Mouse (Mus musculus): ENCODE results near the gene Mthfd1. TPM values are rescaled to one million over a fixed set of nuclear protein-coding genes. Genes with fewer than 3 reads are reported as not detected.

Gene Mthfd1
- polyA plus RNA-seq, 1 experiment: 33.2 TPM

DNA sequence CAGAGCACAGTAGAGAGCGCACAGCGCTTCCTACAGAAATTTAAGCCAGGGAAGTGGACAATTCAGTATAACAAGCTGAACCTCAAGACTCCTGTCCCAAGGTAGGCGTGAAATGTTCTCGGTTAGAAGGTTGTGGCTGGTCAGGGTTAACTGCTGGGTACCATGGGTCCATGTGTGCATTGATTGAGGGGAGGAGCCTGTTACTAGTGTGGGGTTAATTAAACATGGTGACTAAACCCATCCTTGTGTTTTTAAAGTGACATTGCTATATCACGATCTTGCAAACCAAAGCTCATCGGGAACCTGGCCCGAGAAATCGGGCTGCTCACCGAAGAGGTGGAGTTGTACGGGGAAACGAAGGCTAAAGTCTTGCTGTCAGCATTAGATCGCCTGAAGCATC lies 34.3 kb downstream of the Mthfd1 start:
- H3K4me3 ChIP-seq (ENCODE audit: insufficient read depth, low read length): no peak overlapping the region
- peaks cover 9% of the 10 kb centered on the region for H3K4me1 ChIP-seq (ENCODE audit: control insufficient read depth, insufficient read depth, low read length)
- H3K27ac ChIP-seq (ENCODE audit: insufficient read depth, low read length): no peak overlapping the region
- no peak for TF ChIP-seq POLR2A (IDR thresholded peaks at IDR 0.05; ENCODE audit: extremely low read depth, insufficient read depth, low read length)

DNA sequence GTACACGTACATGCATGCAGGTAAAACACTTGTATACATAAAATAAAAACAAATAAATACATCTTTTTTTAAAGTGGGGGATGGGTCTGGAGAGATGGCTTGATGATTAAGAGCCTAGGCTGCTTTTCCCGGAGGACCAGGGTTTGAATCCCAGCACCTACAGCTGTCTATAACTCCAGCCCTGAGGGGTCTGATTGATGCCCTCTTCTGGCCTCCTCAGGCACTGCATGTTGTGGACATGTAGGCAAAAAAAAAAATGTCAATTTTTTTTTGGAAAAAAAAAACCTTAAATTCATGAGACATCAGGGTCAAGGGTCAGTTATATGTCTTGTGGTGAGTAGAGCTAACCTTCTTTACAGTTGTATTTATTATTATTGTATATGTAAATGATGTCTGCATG lies 35.2 kb downstream of the Mthfd1 start:
- H3K4me3 ChIP-seq (ENCODE audit: insufficient read depth, low read length): no peak overlapping the region
- peaks cover 9% of the 10 kb centered on the region for H3K4me1 ChIP-seq (ENCODE audit: control insufficient read depth, insufficient read depth, low read length)
- no peak overlapping the region for H3K27ac ChIP-seq (ENCODE audit: insufficient read depth, low read length)
- TF ChIP-seq CTCF (IDR thresholded peaks at IDR 0.05; ENCODE audit: extremely low read depth, insufficient read depth, low read length) (no peak), POLR2A (IDR thresholded peaks at IDR 0.05; ENCODE audit: extremely low read depth, insufficient read depth, low read length) (no peak)

DNA sequence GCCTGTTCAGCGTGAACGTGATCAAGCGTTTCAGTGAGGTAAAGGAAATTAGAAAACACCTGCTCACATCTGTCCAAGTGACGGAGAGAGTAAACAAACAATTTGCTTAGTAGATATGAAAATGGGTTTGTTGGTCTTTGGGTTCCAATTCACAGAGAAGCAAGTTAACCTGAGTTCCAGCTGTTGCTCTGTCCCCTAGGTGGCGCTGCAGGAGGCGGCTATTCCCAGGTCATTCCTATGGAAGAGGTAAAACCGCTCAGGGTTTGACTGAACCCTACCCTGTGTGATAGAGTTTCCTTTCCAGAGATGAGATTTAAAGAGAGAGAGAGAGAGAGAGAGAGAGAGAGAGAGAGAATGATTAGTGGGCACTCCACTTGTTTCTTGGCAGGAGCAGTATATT lies 38.1 kb downstream of the Mthfd1 start:
- H3K27ac ChIP-seq (ENCODE audit: insufficient read depth, low read length): no peak overlapping the region
- H3K4me1 ChIP-seq (ENCODE audit: control insufficient read depth, insufficient read depth, low read length): peaks cover 3% of the 10 kb centered on the region; the same call in 1 of the 2 replicates
- H3K4me3 ChIP-seq (ENCODE audit: insufficient read depth, low read length): no peak overlapping the region
- TF ChIP-seq POLR2A (IDR thresholded peaks at IDR 0.05; ENCODE audit: extremely low read depth, insufficient read depth, low read length) (no peak), CTCF (IDR thresholded peaks at IDR 0.05; ENCODE audit: extremely low read depth, insufficient read depth, low read length) (peak; percentile 76)

DNA sequence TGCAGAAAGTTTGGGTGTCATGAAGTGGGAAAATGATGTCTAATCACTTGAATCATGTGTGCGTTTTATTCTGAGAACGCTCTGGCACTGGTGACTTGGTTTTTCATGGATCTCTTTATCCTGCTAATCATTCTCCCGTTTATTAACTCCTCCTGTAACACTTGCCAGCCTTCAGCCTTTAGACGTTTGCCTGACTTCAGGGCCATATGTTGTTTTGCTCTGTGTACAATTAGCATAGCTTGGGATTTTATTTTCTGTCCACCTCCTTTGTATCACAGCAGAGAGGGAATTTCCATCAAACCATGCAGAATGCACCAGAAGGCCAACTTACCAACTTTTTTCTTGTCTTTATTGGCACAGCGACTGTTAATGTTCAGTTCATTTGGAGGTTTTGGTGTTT lies 42.7 kb downstream of the Mthfd1 start:
- Histone ChIP-seq H3K4me3 (ENCODE audit: insufficient read depth, low read length) (no peak overlapping the region), H3K27ac (ENCODE audit: insufficient read depth, low read length) (no peak overlapping the region), H3K4me1 (ENCODE audit: control insufficient read depth, insufficient read depth, low read length) (peaks cover 3% of the 10 kb centered on the region)
- TF ChIP-seq POLR2A (IDR thresholded peaks at IDR 0.05; ENCODE audit: extremely low read depth, insufficient read depth, low read length) (no peak), CTCF (IDR thresholded peaks at IDR 0.05; ENCODE audit: extremely low read depth, insufficient read depth, low read length) (no peak)

DNA sequence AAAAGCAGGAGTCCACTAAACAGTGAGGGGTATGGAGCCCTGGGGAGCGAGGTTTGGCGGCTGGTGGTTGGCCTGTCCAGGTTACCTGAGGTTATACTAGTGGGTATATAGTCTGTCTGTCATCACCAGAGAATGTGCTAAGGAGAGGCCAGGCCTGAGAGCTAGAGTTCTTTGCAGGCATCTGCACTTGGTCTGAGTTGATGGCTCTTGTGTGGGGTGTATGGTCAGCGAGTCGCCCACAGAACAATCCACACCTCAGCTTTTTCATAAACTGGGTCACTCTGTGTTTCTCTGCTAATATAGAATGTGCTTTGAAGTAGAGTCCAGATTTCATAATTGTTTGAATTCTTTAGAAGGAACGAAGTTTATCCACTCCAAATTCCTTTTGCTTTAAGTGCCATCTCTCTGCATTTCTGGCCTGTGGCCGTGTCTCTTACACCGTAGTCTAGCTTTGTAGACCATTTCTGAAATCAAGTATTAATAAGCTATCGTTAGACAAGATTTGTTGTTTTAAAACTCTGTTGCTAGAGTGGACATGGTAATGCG lies 44.3 kb downstream of the Mthfd1 start:
- H3K27ac ChIP-seq (ENCODE audit: insufficient read depth, low read length): no peak overlapping the region
- TF ChIP-seq POLR2A (IDR thresholded peaks at IDR 0.05; ENCODE audit: extremely low read depth, insufficient read depth, low read length): no peak
- no peak for TF ChIP-seq CTCF (IDR thresholded peaks at IDR 0.05; ENCODE audit: extremely low read depth, insufficient read depth, low read length)
- peaks cover 5% of the 10 kb centered on the region for H3K4me1 ChIP-seq (ENCODE audit: control insufficient read depth, insufficient read depth, low read length)
- H3K4me3 ChIP-seq (ENCODE audit: insufficient read depth, low read length): no peak overlapping the region

DNA sequence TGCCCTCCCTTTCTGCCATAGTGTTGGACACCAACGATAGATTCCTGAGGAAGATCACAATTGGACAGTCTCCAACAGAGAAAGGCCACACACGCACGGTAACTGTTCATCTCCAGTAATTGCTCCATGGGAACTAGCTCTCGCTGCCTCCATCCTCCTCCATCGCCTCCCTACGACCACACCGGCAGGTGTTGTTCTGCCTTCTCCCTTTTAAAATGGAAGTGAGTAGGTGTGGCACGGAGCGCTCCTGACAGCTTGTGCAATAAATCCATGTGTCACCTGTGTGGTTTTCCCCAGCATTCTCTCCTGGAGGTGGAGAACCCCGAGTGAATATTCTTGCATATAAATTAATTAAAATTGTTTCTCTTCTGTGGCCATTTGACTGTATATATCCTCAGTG lies 45.3 kb downstream of the Mthfd1 start:
- Histone ChIP-seq H3K27ac (ENCODE audit: insufficient read depth, low read length) (no peak overlapping the region), H3K4me3 (ENCODE audit: insufficient read depth, low read length) (no peak overlapping the region), H3K4me1 (ENCODE audit: control insufficient read depth, insufficient read depth, low read length) (peaks cover 5% of the 10 kb centered on the region)
- no peak for TF ChIP-seq POLR2A (IDR thresholded peaks at IDR 0.05; ENCODE audit: extremely low read depth, insufficient read depth, low read length)
- no peak for TF ChIP-seq CTCF (IDR thresholded peaks at IDR 0.05; ENCODE audit: extremely low read depth, insufficient read depth, low read length)

DNA sequence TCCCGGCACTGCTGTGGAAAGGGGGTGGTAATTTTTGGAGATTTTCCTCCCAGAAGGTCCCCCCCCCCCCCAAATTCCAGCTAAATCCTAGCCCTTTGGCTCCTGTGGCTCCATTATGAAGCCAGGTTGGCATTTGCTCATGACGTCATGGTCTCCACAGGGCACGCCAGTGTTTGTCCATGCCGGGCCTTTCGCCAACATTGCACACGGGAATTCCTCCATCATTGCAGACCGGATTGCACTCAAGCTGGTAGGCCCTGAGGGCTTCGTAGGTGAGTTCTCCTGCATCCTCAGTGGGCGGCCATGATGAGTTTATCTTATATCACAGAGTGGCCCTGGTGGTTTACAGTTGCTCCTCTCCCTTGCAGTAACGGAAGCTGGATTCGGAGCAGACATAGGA lies 48.4 kb downstream of the Mthfd1 start:
- no peak overlapping the region for H3K27ac ChIP-seq (ENCODE audit: insufficient read depth, low read length)
- no peak for TF ChIP-seq POLR2A (IDR thresholded peaks at IDR 0.05; ENCODE audit: extremely low read depth, insufficient read depth, low read length)
- no peak for TF ChIP-seq CTCF (IDR thresholded peaks at IDR 0.05; ENCODE audit: extremely low read depth, insufficient read depth, low read length)
- H3K4me1 ChIP-seq (ENCODE audit: control insufficient read depth, insufficient read depth, low read length): peaks cover 11% of the 10 kb centered on the region
- H3K4me3 ChIP-seq (ENCODE audit: insufficient read depth, low read length): no peak overlapping the region

DNA sequence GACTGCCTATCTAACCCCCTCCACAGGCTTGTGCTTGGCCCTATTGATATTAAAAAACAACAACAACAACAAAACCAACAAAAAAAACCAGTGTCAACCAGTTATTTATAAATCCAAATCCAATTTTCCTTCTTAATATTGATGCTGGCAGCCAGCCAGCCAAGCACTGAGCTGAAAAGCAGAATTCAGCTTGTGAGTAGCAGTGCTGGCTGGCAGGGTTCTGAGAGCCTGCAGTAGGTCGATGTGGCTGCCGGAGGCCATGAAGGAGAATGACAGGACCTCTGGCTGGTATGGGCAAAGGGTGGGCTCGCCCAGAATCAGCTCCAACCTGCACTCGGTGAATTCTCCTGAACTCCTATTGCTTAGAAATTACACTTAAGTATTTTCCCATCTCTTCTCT lies 49.1 kb downstream of the Mthfd1 start:
- H3K27ac ChIP-seq (ENCODE audit: insufficient read depth, low read length): no peak overlapping the region
- TF ChIP-seq POLR2A (IDR thresholded peaks at IDR 0.05; ENCODE audit: extremely low read depth, insufficient read depth, low read length) (no peak), CTCF (IDR thresholded peaks at IDR 0.05; ENCODE audit: extremely low read depth, insufficient read depth, low read length) (no peak)
- H3K4me3 ChIP-seq (ENCODE audit: insufficient read depth, low read length): no peak overlapping the region

DNA sequence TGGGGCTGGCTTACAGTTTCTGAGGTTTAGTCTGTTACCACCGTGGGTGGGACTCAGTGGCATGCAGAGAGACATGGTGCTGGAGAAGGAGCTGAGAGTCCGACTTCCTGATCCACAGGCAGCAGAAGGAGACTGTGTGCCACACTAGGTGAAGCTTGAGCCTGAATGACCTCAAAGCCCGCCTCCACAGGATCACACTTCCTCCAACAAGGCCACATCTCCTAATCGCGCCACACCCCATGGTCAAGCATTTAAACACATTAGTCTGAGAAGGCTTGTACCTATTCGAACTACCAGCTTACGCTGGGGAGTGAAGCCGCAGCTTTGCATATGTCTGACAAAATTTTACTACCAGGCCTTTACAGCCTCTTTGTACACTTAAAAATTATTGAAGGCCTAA lies 50.0 kb downstream of the Mthfd1 start:
- no peak overlapping the region for H3K27ac ChIP-seq (ENCODE audit: insufficient read depth, low read length)
- TF ChIP-seq CTCF (IDR thresholded peaks at IDR 0.05; ENCODE audit: extremely low read depth, insufficient read depth, low read length) (no peak), POLR2A (IDR thresholded peaks at IDR 0.05; ENCODE audit: extremely low read depth, insufficient read depth, low read length) (no peak)
- H3K4me3 ChIP-seq (ENCODE audit: insufficient read depth, low read length): no peak overlapping the region
- H3K4me1 ChIP-seq (ENCODE audit: control insufficient read depth, insufficient read depth, low read length): peaks cover 9% of the 10 kb centered on the region

More for the DNA sequence above, 49.1 kb downstream of the Mthfd1 start:
- peaks cover 11% of the 10 kb centered on the region for H3K4me1 ChIP-seq (ENCODE audit: control insufficient read depth, insufficient read depth, low read length)

DNA sequence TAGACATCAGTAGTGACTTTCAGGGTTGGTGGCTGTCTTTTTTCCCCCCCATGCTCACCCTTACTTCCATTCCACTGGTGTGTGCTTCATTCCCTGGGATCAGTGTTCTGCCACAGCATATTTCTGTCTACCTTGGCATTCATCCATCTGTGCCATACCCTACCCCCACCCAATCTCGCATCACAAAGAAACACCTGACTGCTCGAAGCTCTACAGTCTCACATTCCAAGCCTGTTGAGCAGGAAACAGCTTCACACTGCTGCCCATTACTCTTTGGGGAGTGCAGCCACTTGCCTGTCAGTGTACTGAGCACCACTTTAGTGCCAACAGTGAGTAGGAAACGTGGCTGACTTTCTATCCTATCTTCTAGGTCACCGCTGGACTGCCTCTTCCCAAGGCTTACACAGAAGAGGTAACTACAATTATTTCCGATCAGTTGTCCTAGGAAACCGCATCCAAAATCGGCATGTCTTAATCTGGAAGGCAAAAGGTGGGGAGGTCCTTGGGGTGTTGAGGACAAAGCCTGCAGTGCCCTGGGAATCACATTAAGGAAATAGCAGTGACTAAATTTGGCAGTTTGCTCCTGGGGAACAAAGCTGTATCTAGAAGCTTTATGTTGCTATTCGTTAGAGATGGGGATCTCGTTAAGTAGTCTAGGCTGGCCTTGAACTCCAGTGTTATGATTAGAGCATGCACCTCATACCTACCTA lies 51.9 kb downstream of the Mthfd1 start:
- TF ChIP-seq CTCF (IDR thresholded peaks at IDR 0.05; ENCODE audit: extremely low read depth, insufficient read depth, low read length): no peak
- no peak for TF ChIP-seq POLR2A (IDR thresholded peaks at IDR 0.05; ENCODE audit: extremely low read depth, insufficient read depth, low read length)
- Histone ChIP-seq H3K4me1 (ENCODE audit: control insufficient read depth, insufficient read depth, low read length) (peaks cover 9% of the 10 kb centered on the region), H3K4me3 (ENCODE audit: insufficient read depth, low read length) (no peak overlapping the region), H3K27ac (ENCODE audit: insufficient read depth, low read length) (no peak overlapping the region)
